Mouse (Mus musculus) ES-E14 (cell line): ENCODE measurements around the gene Commd3. TPM values are rescaled to one million over a fixed set of nuclear protein-coding genes. Genes with fewer than 3 reads are reported as not detected.

Experiments
- DNase-seq: peaks from one replicate; pipeline ENCODE4 v3.0.0-alpha.2; 2013; ENCODE audit warnings: low read depth, low spot score
- H3K27ac ChIP-seq: 2 replicates; pipeline ENCODE4 v1.5.1; 2012; ENCODE audit warnings: low read depth, mild to moderate bottlenecking, low read length, moderate library complexity, mixed read lengths; ENCODE audit not compliant: poor library complexity, insufficient read depth, severe bottlenecking
- H3K36me3 ChIP-seq: 2 replicates; pipeline ENCODE4 v1.6.1; 2012; ENCODE audit warnings: mild to moderate bottlenecking, low read length, moderate library complexity, mixed read lengths; ENCODE audit not compliant: control insufficient read depth, poor library complexity, insufficient read depth, severe bottlenecking
- H3K4me1 ChIP-seq, 2 experiments: fragments of 150-350 bp in 1 of 2; sonication (generic) in 1 of 2; 2 replicates each; pipeline ENCODE4 v1.6.1; 2012; ENCODE audit warnings: low read length in 2 of 2, mild to moderate bottlenecking in 1 of 2, mixed read lengths in 1 of 2; ENCODE audit not compliant: control insufficient read depth in 2 of 2, insufficient read depth in 2 of 2, poor library complexity in 1 of 2
- H3K4me3 ChIP-seq, 2 experiments: fragments of 150-350 bp in 1 of 2; sonication (generic) in 1 of 2; 2 replicates each; pipeline ENCODE4 v1.5.1; 2012; ENCODE audit warnings: low read length in 2 of 2, low read depth in 1 of 2, mild to moderate bottlenecking in 1 of 2, mixed read lengths in 1 of 2; ENCODE audit not compliant: insufficient read depth in 1 of 2, poor library complexity in 1 of 2, severe bottlenecking in 1 of 2
- H3K9ac ChIP-seq: 2 replicates; pipeline ENCODE4 v1.6.1; 2012; ENCODE audit warnings: low read depth, mild to moderate bottlenecking, low read length, mixed read lengths; ENCODE audit not compliant: poor library complexity, insufficient read depth, severe bottlenecking
- H3K9me3 ChIP-seq: fragments of 150-350 bp; sonication (generic); 2 replicates; pipeline ENCODE4 v1.6.1; 2012; ENCODE audit warnings: low read depth, mild to moderate bottlenecking, low read length; ENCODE audit not compliant: control insufficient read depth, insufficient read depth
- CHD2 ChIP-seq: IDR thresholded peaks from 2 replicates; pipeline ENCODE4 v1.6.1; 2014; ENCODE audit warnings: mild to moderate bottlenecking, low read depth, low read length, inconsistent platforms
- HCFC1 ChIP-seq: IDR thresholded peaks from 2 replicates; pipeline ENCODE4 v1.6.1; 2012; ENCODE audit warnings: low read length, inconsistent platforms, borderline replicate concordance; ENCODE audit not compliant: insufficient read depth
- MAFK ChIP-seq: IDR thresholded peaks from 2 replicates; pipeline ENCODE4 v1.6.1; 2014; ENCODE audit warnings: mild to moderate bottlenecking, low read depth, low read length, inconsistent platforms; ENCODE audit not compliant: insufficient read depth
- ZC3H11A ChIP-seq: IDR thresholded peaks from 2 replicates; pipeline ENCODE4 v1.6.1; 2012; ENCODE audit warnings: low read depth, mild to moderate bottlenecking, inconsistent platforms, low read length, borderline replicate concordance
- ZNF384 ChIP-seq: IDR thresholded peaks from 2 replicates; pipeline ENCODE4 v1.6.1; 2012; ENCODE audit warnings: low read depth, low read length, inconsistent platforms
- in situ Hi-C, 2 experiments: fragments of 600-800 bp; cut with MboI; formaldehyde crosslinking; loops; one replicate each; pipeline ENCODE4 v1.15.1; 2025; ENCODE audit warnings: low sequenced_read_pairs in 2 of 2, inconsistent platforms in 1 of 2; ENCODE audit not compliant: unreplicated experiment in 2 of 2
- total RNA-seq: library from RNA; depleted of rRNA; stranded (reverse); fragments of 300-350 nt; gene quantifications from 2 replicates; pipeline ENCODE4 v1.2.3, GENCODE M21; 2012; rRNA removed

Gene Commd3
- 22.4 and 35.9 TPM in 2 replicates for total RNA-seq

- no peaks in the 10 kb centered on the region for H3K9me3 ChIP-seq
- no peak within 1 kb of the TSS for H3K27ac ChIP-seq
- no peak for DNase-seq
- peak within 1 kb of the TSS; percentile 83 for H3K9ac ChIP-seq
- TF ChIP-seq MAFK (no peak), ZC3H11A (no peak), CHD2 (no peak), HCFC1 (no peak), ZNF384 (no peak)
- no peaks in the 10 kb centered on the region for H3K4me1 ChIP-seq
- H3K36me3 ChIP-seq = no peaks in the 10 kb centered on the region
- peak within 1 kb of the TSS; percentile 74 to 78 for H3K4me3 ChIP-seq
- in situ Hi-C loops = no loop called here
These were observed at the start of gene Commd3 for GRCm38 (mm10) chr2:18672133-18672765. Commd3 (plus strand) TSS chr2:18672384.

GRCm38 (mm10) chr2:18623219-18623618, 49.0 kb upstream of the Commd3 start:
- no peak for TF ChIP-seq HCFC1
- no peak for TF ChIP-seq MAFK
- TF ChIP-seq ZC3H11A = no peak
- TF ChIP-seq CHD2 = no peak
- no peak for TF ChIP-seq ZNF384
- H3K9ac ChIP-seq = no peak overlapping the region
- no peak for DNase-seq
- in situ Hi-C loops = no loop called here
- H3K27ac ChIP-seq = no peak overlapping the region
- no peak overlapping the region for H3K4me3 ChIP-seq
- H3K9me3 ChIP-seq = no peaks in the 10 kb centered on the region
- H3K36me3 ChIP-seq = no peaks in the 10 kb centered on the region
- H3K4me1 ChIP-seq = peaks cover 0 to 8% of the 10 kb centered on the region in 2 experiments; a peak in 1 of 4 replicates

- TF ChIP-seq ZNF384 = no peak
- TF ChIP-seq HCFC1 = no peak
- TF ChIP-seq CHD2 = no peak
- TF ChIP-seq ZC3H11A = no peak
- TF ChIP-seq MAFK = no peak
- Histone ChIP-seq H3K4me1 (no peaks in the 10 kb centered on the region), H3K27ac (no peak overlapping the region), H3K36me3 (no peaks in the 10 kb centered on the region), H3K4me3 (no peak overlapping the region), H3K9me3 (no peaks in the 10 kb centered on the region), H3K9ac (no peak overlapping the region)
- in situ Hi-C loops = no loop called here
- no peak for DNase-seq
These were observed 41.6 kb upstream of the Commd3 start for GRCm38 (mm10) chr2:18630547-18630946.

GRCm38 (mm10) chr2:18635052-18635451, 37.1 kb upstream of the Commd3 start:
- in situ Hi-C loops = no loop called here
- H3K36me3 ChIP-seq = no peaks in the 10 kb centered on the region
- no peak for DNase-seq

GRCm38 (mm10) chr2:18648563-18648962, 23.6 kb upstream of the Commd3 start:
- no peak for TF ChIP-seq HCFC1
- TF ChIP-seq ZNF384 = 0 out of 2 replicates have a peak, but pooled peaks have one; percentile 55
- no peak overlapping the region for H3K27ac ChIP-seq
- DNase-seq = no peak
- no peak overlapping the region for H3K9ac ChIP-seq
- H3K9me3 ChIP-seq = no peaks in the 10 kb centered on the region
- in situ Hi-C loops = no loop called here
- H3K4me1 ChIP-seq = no peaks in the 10 kb centered on the region
- no peaks in the 10 kb centered on the region for H3K36me3 ChIP-seq
- H3K4me3 ChIP-seq = no peak overlapping the region

More at GRCm38 (mm10) chr2:18635052-18635451, 37.1 kb upstream of the Commd3 start:
- Histone ChIP-seq H3K4me3 (no peak overlapping the region), H3K27ac (no peak overlapping the region), H3K9me3 (no peaks in the 10 kb centered on the region), H3K9ac (no peak overlapping the region), H3K4me1 (no peaks in the 10 kb centered on the region)
- TF ChIP-seq HCFC1 = no peak
- TF ChIP-seq MAFK = no peak
